Mouse (Mus musculus) midbrain, embryonic 15.5 days (tissue): ENCODE measurements at regions not wholly inside any gene's neighbourhood (a gene's known extent, or its start where the extent isn't known, plus 50 kb on each side); places are given as distances from the start of the nearest gene placed in this dataset.

Experiments
- ATAC-seq: fragments of 200-750 bp; cut with Nextera tagmentation; replicated peaks from 2 replicates; pipeline ENCODE4 v1.8.0; 2017; ENCODE audit warnings: moderate TSS enrichment
- H3K27ac ChIP-seq: fragments of 300-500 bp; sonication (generic); 2 replicates; pipeline ENCODE4 v1.5.1; 2015; ENCODE audit warnings: mild to moderate bottlenecking, inconsistent platforms
- H3K27me3 ChIP-seq: fragments of 300-500 bp; sonication (generic); replicated peaks from 2 replicates; pipeline ENCODE4 v1.6.1; 2015; ENCODE audit warnings: inconsistent platforms
- H3K36me3 ChIP-seq: fragments of 300-500 bp; sonication (generic); replicated peaks from 2 replicates; pipeline ENCODE4 v1.6.1; 2015; ENCODE audit warnings: inconsistent platforms
- H3K4me1 ChIP-seq: fragments of 300-500 bp; sonication (generic); 2 replicates; pipeline ENCODE4 v1.6.1; 2015; ENCODE audit warnings: inconsistent platforms
- H3K4me2 ChIP-seq: fragments of 300-500 bp; sonication (generic); 2 replicates; pipeline ENCODE4 v1.6.1; 2015; ENCODE audit warnings: inconsistent platforms, mild to moderate bottlenecking, moderate library complexity
- H3K4me3 ChIP-seq: fragments of 300-500 bp; sonication (generic); 2 replicates; pipeline ENCODE4 v1.5.1; 2015; ENCODE audit warnings: mild to moderate bottlenecking, inconsistent platforms
- H3K9ac ChIP-seq: fragments of 300-500 bp; sonication (generic); 2 replicates; pipeline ENCODE4 v1.6.1; 2015; ENCODE audit warnings: mild to moderate bottlenecking, inconsistent platforms
- H3K9me3 ChIP-seq: fragments of 300-500 bp; sonication (generic); 2 replicates; pipeline ENCODE4 v1.6.1; 2016; ENCODE audit warnings: inconsistent platforms
- WGBS: fragments of 180-500 bp; shearing (Covaris S2); methylation state at CpG from one replicate; pipeline ENCODE4 v1.1.7; 2015; ENCODE audit warnings: mixed read lengths; 5-methylcytosine and 5-hydroxymethylcytosine counted together

DNA sequence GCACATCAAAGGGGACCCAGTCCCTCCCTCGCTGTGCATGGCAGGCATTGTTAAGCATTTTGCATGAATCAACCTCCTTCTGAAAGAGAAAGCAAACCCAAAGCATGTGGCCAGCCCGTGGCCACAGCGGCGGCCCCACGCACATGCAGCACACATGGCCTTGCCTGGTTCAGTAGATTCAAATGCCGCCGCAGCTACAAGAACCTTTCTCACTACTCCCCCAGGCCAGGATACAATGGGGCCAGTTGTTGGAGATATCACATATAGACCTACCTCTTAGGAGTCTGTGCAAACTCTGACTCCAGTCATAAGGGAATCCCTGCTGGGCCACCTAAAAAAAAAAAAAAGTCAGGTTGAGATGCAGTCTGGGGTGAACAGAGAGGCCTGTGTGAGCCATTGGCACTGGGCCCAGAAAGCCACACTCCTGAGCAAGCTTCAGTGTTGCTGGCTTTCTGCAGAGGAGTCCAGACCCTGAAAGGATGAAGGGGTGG, 329.4 kb upstream of the Jarid2 start:
- Histone ChIP-seq H3K27me3 (no peaks in the 10 kb centered on the region), H3K36me3 (no peaks in the 10 kb centered on the region), H3K4me2 (no peak overlapping the region), H3K27ac (no peak overlapping the region), H3K4me3 (no peak overlapping the region), H3K9me3 (no peaks in the 10 kb centered on the region), H3K9ac (no peak overlapping the region), H3K4me1 (no peaks in the 10 kb centered on the region)
- ATAC-seq, result no peak
- WGBS, result 54% methylated on average over 7 of the region's 7 CpGs

GRCm38 (mm10) chr13:44404010-44404575, 325.2 kb upstream of the Jarid2 start:
- Histone ChIP-seq H3K27me3 (no peaks in the 10 kb centered on the region), H3K4me3 (no peak overlapping the region), H3K4me1 (no peaks in the 10 kb centered on the region), H3K4me2 (no peak overlapping the region), H3K27ac (no peak overlapping the region), H3K9ac (no peak overlapping the region), H3K9me3 (no peaks in the 10 kb centered on the region), H3K36me3 (no peaks in the 10 kb centered on the region)
- ATAC-seq, result no peak
- WGBS, result 90% methylated on average over 8 of the region's 8 CpGs

DNA sequence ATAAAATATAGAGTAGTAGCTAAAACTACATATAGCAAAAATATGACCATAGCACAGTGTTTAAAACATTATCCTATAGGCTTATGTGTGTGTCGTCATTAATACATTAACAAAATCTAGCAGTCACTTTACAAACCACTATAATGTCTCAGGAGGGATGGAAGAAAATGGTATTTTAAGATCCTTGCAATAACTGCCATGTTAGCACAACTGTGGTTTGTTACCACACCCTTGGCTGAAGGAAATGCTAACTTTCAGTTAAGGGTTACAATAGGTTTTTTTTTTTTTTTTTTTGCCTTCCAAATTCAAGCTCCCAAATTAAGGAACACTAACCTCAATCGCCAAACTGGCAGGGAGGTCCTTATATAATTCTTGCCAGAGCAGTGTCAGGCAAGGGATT, 322.0 kb upstream of the Jarid2 start:
- Histone ChIP-seq H3K36me3 (no peaks in the 10 kb centered on the region), H3K4me3 (no peak overlapping the region), H3K9ac (no peak overlapping the region), H3K27ac (no peak overlapping the region), H3K9me3 (no peaks in the 10 kb centered on the region), H3K4me1 (no peaks in the 10 kb centered on the region), H3K4me2 (no peak overlapping the region), H3K27me3 (no peaks in the 10 kb centered on the region)
- WGBS, result 92% methylated on average over 2 of the region's 2 CpGs
- no peak for ATAC-seq

DNA sequence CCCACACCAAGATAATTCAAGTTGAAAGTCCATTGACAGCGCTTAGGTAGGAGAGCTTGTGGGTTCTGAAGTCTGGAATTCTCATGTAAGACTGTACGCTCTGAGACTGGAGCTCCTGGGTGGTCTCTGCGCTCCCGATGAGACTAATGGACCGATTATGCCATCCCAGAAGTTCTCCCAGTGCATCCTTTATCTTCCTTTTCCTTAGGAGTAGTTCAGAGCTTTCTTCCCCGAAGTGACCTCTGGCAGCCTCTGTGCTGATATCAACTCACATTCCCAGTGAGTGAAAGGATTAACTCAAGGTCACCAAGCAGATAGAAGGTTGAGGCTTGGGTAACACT, 320.7 kb upstream of the Jarid2 start:
- H3K27ac ChIP-seq, result no peak overlapping the region
- no peak overlapping the region for H3K9ac ChIP-seq
- H3K4me2 ChIP-seq, result no peak overlapping the region
- no peak for ATAC-seq
- H3K4me3 ChIP-seq, result no peak overlapping the region
- WGBS, result 88% methylated on average over 6 of the region's 6 CpGs
- no peaks in the 10 kb centered on the region for H3K27me3 ChIP-seq
- no peaks in the 10 kb centered on the region for H3K4me1 ChIP-seq
- H3K9me3 ChIP-seq, result no peaks in the 10 kb centered on the region
- H3K36me3 ChIP-seq, result no peaks in the 10 kb centered on the region

- no peak overlapping the region for H3K27ac ChIP-seq
- no peak overlapping the region for H3K9ac ChIP-seq
- H3K4me2 ChIP-seq, result no peak overlapping the region
- WGBS, result 78% methylated on average over 14 of the region's 14 CpGs
- H3K27me3 ChIP-seq, result no peaks in the 10 kb centered on the region
- H3K4me1 ChIP-seq, result no peaks in the 10 kb centered on the region
- no peaks in the 10 kb centered on the region for H3K9me3 ChIP-seq
- H3K4me3 ChIP-seq, result no peak overlapping the region
- H3K36me3 ChIP-seq, result no peaks in the 10 kb centered on the region
- no peak for ATAC-seq
Measured at GRCm38 (mm10) chr13:44408960-44409719, 320.1 kb upstream of the Jarid2 start.

DNA sequence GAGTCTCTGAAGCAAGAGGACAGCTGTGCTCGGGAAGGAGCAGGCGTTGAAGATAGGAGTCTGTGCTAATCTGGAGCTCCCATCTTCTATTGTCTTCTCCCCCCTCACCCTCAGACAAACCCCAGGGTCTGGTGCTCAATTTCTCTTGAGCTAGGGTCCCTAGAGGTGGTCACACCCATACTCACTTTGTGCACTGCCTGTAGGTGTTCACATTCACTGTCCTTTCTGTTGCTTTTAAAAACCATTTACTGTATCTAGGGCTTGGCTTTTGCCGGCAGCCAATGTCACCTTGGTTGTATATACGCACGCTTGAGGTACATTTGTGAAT, 319.6 kb upstream of the Jarid2 start:
- Histone ChIP-seq H3K9me3 (no peaks in the 10 kb centered on the region), H3K9ac (no peak overlapping the region), H3K4me3 (no peak overlapping the region), H3K4me1 (no peaks in the 10 kb centered on the region), H3K4me2 (no peak overlapping the region), H3K27ac (no peak overlapping the region), H3K27me3 (no peaks in the 10 kb centered on the region), H3K36me3 (no peaks in the 10 kb centered on the region)
- ATAC-seq, result no peak
- WGBS, result 85% methylated on average over 5 of the region's 5 CpGs

GRCm38 (mm10) chr13:44411781-44412496, 317.3 kb upstream of the Jarid2 start:
- no peak overlapping the region for H3K4me3 ChIP-seq
- H3K27ac ChIP-seq, result no peak overlapping the region
- H3K9me3 ChIP-seq, result no peaks in the 10 kb centered on the region
- 94% methylated on average over 2 of the region's 2 CpGs for WGBS
- no peaks in the 10 kb centered on the region for H3K36me3 ChIP-seq
- peaks cover 3% of the 10 kb centered on the region for H3K4me1 ChIP-seq
- no peak for ATAC-seq
- no peak overlapping the region for H3K9ac ChIP-seq
- no peaks in the 10 kb centered on the region for H3K27me3 ChIP-seq
- no peak overlapping the region for H3K4me2 ChIP-seq

- ATAC-seq, result no peak
- 82% methylated on average over 9 of the region's 9 CpGs for WGBS
- peaks cover 12% of the 10 kb centered on the region for H3K4me1 ChIP-seq
- H3K36me3 ChIP-seq, result no peaks in the 10 kb centered on the region
- H3K9me3 ChIP-seq, result no peaks in the 10 kb centered on the region
- H3K4me2 ChIP-seq, result no peak overlapping the region
- H3K4me3 ChIP-seq, result no peak overlapping the region
- no peak overlapping the region for H3K27ac ChIP-seq
- no peaks in the 10 kb centered on the region for H3K27me3 ChIP-seq
- no peak overlapping the region for H3K9ac ChIP-seq
Measured at GRCm38 (mm10) chr13:44413305-44413704, 316.0 kb upstream of the Jarid2 start.

DNA sequence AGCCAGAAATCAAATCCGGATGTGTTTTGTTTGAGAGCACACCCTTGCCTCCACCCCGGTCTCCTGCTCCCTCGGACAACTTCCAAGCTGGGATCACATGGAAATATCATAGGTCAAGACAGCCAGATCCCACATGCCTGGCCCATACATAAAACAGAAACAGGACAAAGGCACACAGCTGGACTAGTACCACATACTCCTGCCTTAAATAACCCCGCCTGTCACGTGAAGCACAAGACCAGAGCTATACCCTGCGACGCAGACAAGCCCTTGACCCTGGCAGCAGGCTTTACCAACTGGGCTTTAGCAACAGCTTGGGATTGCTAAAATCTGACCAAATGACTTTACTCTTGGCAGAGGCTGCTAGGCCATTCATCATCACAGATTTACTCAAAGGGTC, 313.3 kb upstream of the Jarid2 start:
- Histone ChIP-seq H3K36me3 (no peaks in the 10 kb centered on the region), H3K27me3 (no peaks in the 10 kb centered on the region), H3K27ac (no peak overlapping the region), H3K4me3 (no peak overlapping the region), H3K9ac (no peak overlapping the region), H3K9me3 (no peaks in the 10 kb centered on the region), H3K4me1 (peaks cover 20% of the 10 kb centered on the region), H3K4me2 (no peak overlapping the region)
- ATAC-seq, result no peak
- WGBS, result 83% methylated on average over 7 of the region's 7 CpGs

DNA sequence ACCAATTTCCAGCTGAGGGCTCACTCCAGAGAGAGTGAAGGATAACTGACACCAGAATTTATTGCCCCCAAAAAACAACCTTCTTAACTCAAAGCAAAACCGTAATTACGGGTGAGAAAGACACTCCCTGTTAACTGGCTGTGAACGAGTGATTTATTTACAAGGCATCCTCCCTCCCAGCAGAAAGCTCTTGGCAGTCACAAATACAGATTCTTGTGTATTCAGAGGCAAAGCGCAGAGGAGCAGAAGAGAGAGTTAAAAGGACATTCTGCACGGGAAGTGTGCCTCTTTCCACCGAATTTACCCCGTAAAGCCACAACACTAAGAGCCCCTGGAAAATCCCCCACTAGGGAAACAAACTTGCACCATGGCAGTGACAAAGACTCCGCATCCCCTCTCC, 312.3 kb upstream of the Jarid2 start:
- no peaks in the 10 kb centered on the region for H3K27me3 ChIP-seq
- WGBS, result 9% methylated on average over 8 of the region's 8 CpGs
- no peaks in the 10 kb centered on the region for H3K9me3 ChIP-seq
- peaks cover 20% of the 10 kb centered on the region for H3K4me1 ChIP-seq
- H3K27ac ChIP-seq, result no peak overlapping the region
- no peak overlapping the region for H3K4me2 ChIP-seq
- H3K36me3 ChIP-seq, result no peaks in the 10 kb centered on the region
- ATAC-seq, result no peak
- H3K4me3 ChIP-seq, result no peak overlapping the region
- H3K9ac ChIP-seq, result no peak overlapping the region

GRCm38 (mm10) chr13:44419056-44419455, 310.2 kb upstream of the Jarid2 start:
- H3K27me3 ChIP-seq, result no peaks in the 10 kb centered on the region
- H3K4me1 ChIP-seq, result peaks cover 20% of the 10 kb centered on the region
- H3K27ac ChIP-seq, result no peak overlapping the region
- no peak overlapping the region for H3K4me2 ChIP-seq
- H3K9me3 ChIP-seq, result no peaks in the 10 kb centered on the region
- no peak overlapping the region for H3K4me3 ChIP-seq
- H3K9ac ChIP-seq, result no peak overlapping the region
- no peak for ATAC-seq
- 74% methylated on average over 8 of the region's 8 CpGs for WGBS
- no peaks in the 10 kb centered on the region for H3K36me3 ChIP-seq

DNA sequence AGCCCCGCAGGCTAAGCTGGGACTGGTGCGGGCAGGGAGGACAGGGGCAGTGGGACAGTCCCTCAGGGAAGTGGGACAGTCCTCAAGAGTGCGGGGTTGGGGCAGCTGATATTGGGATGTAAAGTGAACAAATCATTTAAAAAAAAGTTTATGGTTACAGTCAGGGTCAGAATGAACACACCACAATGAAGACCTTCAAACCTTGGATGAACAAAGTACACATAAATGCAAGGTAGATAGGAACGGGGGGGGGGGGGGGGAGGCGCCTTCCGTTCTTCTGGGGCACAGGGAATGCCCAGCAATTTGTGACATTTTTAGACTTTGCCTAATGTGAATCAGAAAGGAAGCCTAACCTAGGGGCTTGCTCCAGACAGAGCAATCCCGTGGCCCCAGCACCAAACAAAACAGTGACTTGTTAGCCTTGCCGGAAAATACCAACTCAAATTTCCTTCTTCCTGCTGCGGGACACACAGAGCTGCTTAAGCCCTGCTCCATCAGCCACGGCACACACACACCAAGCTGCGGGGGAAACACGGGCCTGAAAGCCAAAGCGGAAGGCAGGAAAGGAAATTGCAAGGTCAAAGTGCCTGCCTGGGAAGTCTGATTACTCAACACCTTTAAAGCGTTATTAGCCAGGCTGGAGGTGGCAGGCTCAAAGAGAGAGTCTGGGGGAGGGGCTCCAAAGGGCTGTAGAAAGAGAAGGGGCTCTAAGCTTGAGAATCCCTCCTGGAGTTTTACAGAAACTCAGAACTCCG, 309.6 kb upstream of the Jarid2 start:
- no peaks in the 10 kb centered on the region for H3K27me3 ChIP-seq
- no peaks in the 10 kb centered on the region for H3K9me3 ChIP-seq
- ATAC-seq, result no peak

More for the DNA sequence above, 309.6 kb upstream of the Jarid2 start:
- H3K4me2 ChIP-seq, result peak overlapping the region; percentile 25
- H3K4me1 ChIP-seq, result peaks cover 20% of the 10 kb centered on the region
- no peak overlapping the region for H3K9ac ChIP-seq
- no peak overlapping the region for H3K4me3 ChIP-seq
- no peaks in the 10 kb centered on the region for H3K36me3 ChIP-seq
- WGBS, result 21% methylated on average over 14 of the region's 15 CpGs
- no peak overlapping the region for H3K27ac ChIP-seq
